Mouse (Mus musculus): ENCODE measurements around the gene Sstr5. TPM values are rescaled to one million over a fixed set of nuclear protein-coding genes. Genes with fewer than 3 reads are reported as not detected.

Sstr5 gene
- polyA plus RNA-seq, 1 experiment from 2014 or later: 0.29 TPM

- H3K9me3 ChIP-seq: no peaks in the 10 kb centered on the region
- no peak overlapping the region for H3K9ac ChIP-seq
- H3K4me3 ChIP-seq: no peak overlapping the region
- no peak overlapping the region for H3K4me2 ChIP-seq (replicated peaks)
- H3K36me3 ChIP-seq: no peaks in the 10 kb centered on the region
- WGBS: 78% methylated on average over 3 of the region's 3 CpGs
- H3K4me1 ChIP-seq: peaks cover 22% of the 10 kb centered on the region
- H3K27ac ChIP-seq: no peak overlapping the region
- ATAC-seq (ENCODE audit: low FRiP score, low read depth): no peak
- no peaks in the 10 kb centered on the region for H3K27me3 ChIP-seq
Observed at GRCm38 (mm10) chr17:25445841-25446240, 51.2 kb downstream of the Sstr5 start.

GRCm38 (mm10) chr17:25445074-25445473, 52.0 kb downstream of the Sstr5 start:
- Histone ChIP-seq H3K9ac (no peak overlapping the region), H3K27me3 (no peaks in the 10 kb centered on the region), H3K4me3 (no peak overlapping the region), H3K9me3 (no peaks in the 10 kb centered on the region), H3K36me3 (no peaks in the 10 kb centered on the region), H3K4me1 (peaks cover 26% of the 10 kb centered on the region), H3K4me2 (replicated peaks) (no peak overlapping the region), H3K27ac (no peak overlapping the region)
- no peak for ATAC-seq (ENCODE audit: low FRiP score, low read depth)
- WGBS: 56% methylated on average over 4 of the region's 4 CpGs

GRCm38 (mm10) chr17:25442889-25443288, 54.2 kb downstream of the Sstr5 start:
- Histone ChIP-seq H3K9me3 (no peaks in the 10 kb centered on the region), H3K36me3 (no peaks in the 10 kb centered on the region), H3K27ac (no peak overlapping the region), H3K4me1 (peaks cover 20% of the 10 kb centered on the region), H3K4me2 (replicated peaks) (no peak overlapping the region), H3K9ac (no peak overlapping the region), H3K4me3 (no peak overlapping the region), H3K27me3 (no peaks in the 10 kb centered on the region)
- WGBS: 58% methylated on average over 3 of the region's 3 CpGs
- ATAC-seq (ENCODE audit: low FRiP score, low read depth): no peak

DNA sequence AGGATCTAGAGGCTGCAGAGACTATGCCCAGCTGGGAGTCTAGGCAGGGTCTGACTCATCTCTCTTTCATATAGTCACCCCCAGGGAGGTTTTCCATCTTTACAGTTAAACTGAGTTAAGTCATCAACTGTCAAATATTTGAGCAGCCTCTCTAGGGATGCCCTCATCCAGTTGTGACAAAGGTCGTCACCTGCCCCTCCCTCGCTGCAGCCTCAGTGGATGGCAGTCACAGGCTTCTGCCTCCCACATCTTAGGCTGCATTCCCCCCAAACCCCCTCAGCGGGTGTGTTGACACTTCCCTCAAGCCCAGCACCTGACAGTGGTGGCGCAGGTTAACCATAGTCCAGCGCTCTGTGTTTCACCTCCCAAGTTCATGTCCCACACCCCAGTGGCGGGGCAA, 55.7 kb downstream of the Sstr5 start:
- Histone ChIP-seq H3K4me1 (peaks cover 20% of the 10 kb centered on the region), H3K36me3 (no peaks in the 10 kb centered on the region), H3K9me3 (no peaks in the 10 kb centered on the region), H3K27ac (no peak overlapping the region), H3K27me3 (no peaks in the 10 kb centered on the region), H3K4me2 (replicated peaks) (no peak overlapping the region), H3K9ac (no peak overlapping the region), H3K4me3 (no peak overlapping the region)
- WGBS: 77% methylated on average over 6 of the region's 6 CpGs
- no peak for ATAC-seq (ENCODE audit: low FRiP score, low read depth)

Other genes with a start within 250 kb of the Sstr5 start
- 1.1 and 1.7 TPM in 2 replicates for gene Baiap3, start 240.9 kb downstream of the Sstr5 start, polyA plus RNA-seq (2015; fragmentation: Nextera tagmentation; extraction: Ambion mirVana)
- 679 and 685 TPM in 2 replicates for gene Ube2i, start 222.7 kb downstream of the Sstr5 start, polyA plus RNA-seq (2015; fragmentation: Nextera tagmentation; extraction: Ambion mirVana)
- 0.70 and 0.78 TPM in 2 replicates for gene Prss34, start 198.9 kb downstream of the Sstr5 start, polyA plus RNA-seq (2015; fragmentation: Nextera tagmentation; extraction: Ambion mirVana)
- gene Prss28, start 188.6 kb downstream of the Sstr5 start, polyA plus RNA-seq (2015; fragmentation: Nextera tagmentation; extraction: Ambion mirVana): not detected in 2 replicates
- gene Prss29, start 178.6 kb downstream of the Sstr5 start, polyA plus RNA-seq (2015; fragmentation: Nextera tagmentation; extraction: Ambion mirVana): not detected in 2 replicates
- gene Tpsab1, start 151.7 kb downstream of the Sstr5 start, polyA plus RNA-seq (2015; fragmentation: Nextera tagmentation; extraction: Ambion mirVana): 0.08 and 0.09 TPM in 2 replicates
- gene Tpsb2, start 131.0 kb downstream of the Sstr5 start, polyA plus RNA-seq (2015; fragmentation: Nextera tagmentation; extraction: Ambion mirVana): 1.1 and 2.1 TPM in 2 replicates
- 1.8 and 3.3 TPM in 2 replicates for gene Tpsg1, start 128.0 kb downstream of the Sstr5 start, polyA plus RNA-seq (2015; fragmentation: Nextera tagmentation; extraction: Ambion mirVana)
- gene Cacna1h, start 63.5 kb downstream of the Sstr5 start, polyA plus RNA-seq (2015; fragmentation: Nextera tagmentation; extraction: Ambion mirVana): 5.2 and 7.5 TPM in 2 replicates
- not detected in 2 replicates for gene Tekt4, start 42.7 kb downstream of the Sstr5 start, polyA plus RNA-seq (2015; fragmentation: Nextera tagmentation; extraction: Ambion mirVana)
- 15.0 and 16.5 TPM in 2 replicates for gene Sox8, start 73.4 kb upstream of the Sstr5 start, polyA plus RNA-seq (2015; fragmentation: Nextera tagmentation; extraction: Ambion mirVana)
- 31.2 and 33.2 TPM in 2 replicates for gene Lmf1, start 81.8 kb upstream of the Sstr5 start, polyA plus RNA-seq (2015; fragmentation: Nextera tagmentation; extraction: Ambion mirVana)
- gene Gng13, start 219.9 kb upstream of the Sstr5 start, polyA plus RNA-seq (2015; fragmentation: Nextera tagmentation; extraction: Ambion mirVana): 1.7 and 2.6 TPM in 2 replicates
- gene Chtf18, start 230.1 kb upstream of the Sstr5 start, polyA plus RNA-seq (2015; fragmentation: Nextera tagmentation; extraction: Ambion mirVana): 32.2 and 34.8 TPM in 2 replicates
- 25.8 and 27.0 TPM in 2 replicates for gene Rpusd1, start 230.4 kb upstream of the Sstr5 start, polyA plus RNA-seq (2015; fragmentation: Nextera tagmentation; extraction: Ambion mirVana)
- gene Mslnl, start 238.8 kb upstream of the Sstr5 start, polyA plus RNA-seq (2015; fragmentation: Nextera tagmentation; extraction: Ambion mirVana): not detected in 2 replicates